Mouse (Mus musculus): Measurements from ENCODE around the gene Agrp.

DNA sequence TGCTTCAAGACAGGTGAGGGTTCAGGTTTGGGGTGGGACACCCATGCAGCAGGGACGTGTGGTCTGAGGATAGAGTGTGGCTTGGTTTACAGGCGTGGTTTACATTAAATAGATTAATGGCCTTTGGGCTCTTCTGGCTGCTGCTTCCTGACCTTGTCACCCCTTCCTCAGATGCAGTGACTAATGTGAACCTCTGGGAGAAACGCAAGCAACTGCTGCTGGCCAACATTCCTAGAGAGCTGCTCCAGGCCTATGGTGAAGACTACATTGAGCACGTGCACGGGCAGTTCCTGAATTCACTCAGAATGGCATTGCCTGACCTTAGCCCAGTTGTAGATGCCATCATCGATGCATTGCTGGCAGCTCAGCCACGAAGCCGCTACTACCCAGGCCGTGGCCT, 114.3 kb downstream of the Agrp start:
- TF ChIP-seq HCFC1 (IDR thresholded peaks at IDR 0.05; ENCODE audit: borderline replicate concordance, insufficient read depth, low read length) (no peak), ZNF384 (IDR thresholded peaks at IDR 0.05; ENCODE audit: low read depth, low read length) (no peak), CHD2 (IDR thresholded peaks at IDR 0.05; ENCODE audit: low read depth, low read length) (no peak)

Measured in ES-E14 (cell line).